11 mouse cellular contexts compared by ENCODE assay signal in genomic region chr5:111489022-111489616, GRCm38 (mm10).
A peak's percentile ranks its signal among the peaks of the same experiment; 100 is the strongest.
DNase-seq lines count a peak whose midpoint lies in the region; ATAC-seq and TF ChIP-seq lines count a peak whose summit lies in the region.
"Had no signal": no experiment of that assay in that cellular context is flagged by ENCODE, and none has a peak within 500 bp of the region (broad histone marks: within the 10 kb centered on the region; RNA-seq: fewer than 3 reads in every experiment).

No protein-coding gene starts in this region.

- H3K27ac ChIP-seq in CH12.LX (ENCODE audit: insufficient read depth, low read depth): no peak overlapping the region
- no peak overlapping the region for H3K27ac ChIP-seq in forebrain, embryonic 15.5 days (replicated peaks)
- H3K27ac ChIP-seq in midbrain, embryonic 13.5 days: no peak overlapping the region
- H3K27ac ChIP-seq in liver, embryonic 12.5 days: no peak overlapping the region
- no peak overlapping the region for H3K27ac ChIP-seq in kidney, embryonic 16.5 days (ENCODE audit: low read length)

- peak; percentile 98 for ATAC-seq in frontal cortex, adult (ENCODE audit: low TSS enrichment)
- ATAC-seq in forebrain, embryonic 15.5 days (replicated peaks): peak; percentile 84
- ATAC-seq in midbrain, embryonic 13.5 days: peak; percentile 82
- no peak for ATAC-seq in liver, embryonic 12.5 days
- ATAC-seq in kidney, embryonic 16.5 days (ENCODE audit: low FRiP score, low TSS enrichment): no peak

- H3K79me2 ChIP-seq in CH12.LX (replicated peaks; ENCODE audit: control insufficient read depth, extremely low read depth, insufficient read depth, poor library complexity, severe bottlenecking): no peaks in the 10 kb centered on the region

- H3K4me1 ChIP-seq in CH12.LX (ENCODE audit: control insufficient read depth in 1 of 2, insufficient read depth in 2 of 2): no peaks in the 10 kb centered on the region
- H3K4me1 ChIP-seq in forebrain, embryonic 15.5 days: peaks cover 2% of the 10 kb centered on the region; the same call in 1 of the 2 replicates
- H3K4me1 ChIP-seq in midbrain, embryonic 13.5 days (replicated peaks): 0 out of 2 replicates have a peak, but pooled peaks cover 4% of the 10 kb centered on the region
- no peaks in the 10 kb centered on the region for H3K4me1 ChIP-seq in liver, embryonic 12.5 days
- no peaks in the 10 kb centered on the region for H3K4me1 ChIP-seq in kidney, embryonic 16.5 days (ENCODE audit: insufficient read depth, low read length)

- TF ChIP-seq CTCF in CH12.LX (conservative IDR thresholded peaks at IDR 0.05 in 1 of 2, IDR thresholded peaks at IDR 0.05 in 1 of 2; ENCODE audit: low read depth in 2 of 2, low read length in 2 of 2): no peak

- no peak for DNase-seq in frontal cortex, postnatal 10 days (ENCODE audit: low spot score in 2 of 2)
- DNase-seq in CH12.LX (ENCODE audit: extremely low read depth): no peak
- DNase-seq in heart, postnatal 4 days: no peak
- DNase-seq: B cell, adult 2 months; cerebellum, adult 11 months had no signal

- dilution Hi-C loops in CH12.LX (cut with MboI; ENCODE audit: extremely low pct_ligation_motif_present, extremely low pct_unique_long_range_greater_than_20kb, low sequenced_read_pairs): no loop called here

- no peak overlapping the region for H3K9ac ChIP-seq in CH12.LX (ENCODE audit: insufficient read depth, low read depth)
- no peak overlapping the region for H3K9ac ChIP-seq in forebrain, embryonic 15.5 days (replicated peaks)
- H3K9ac ChIP-seq in midbrain, embryonic 13.5 days (replicated peaks): no peak overlapping the region
- H3K9ac ChIP-seq in liver, embryonic 12.5 days: no peak overlapping the region
- H3K9ac ChIP-seq in kidney, embryonic 16.5 days (replicated peaks; ENCODE audit: low read length): no peak overlapping the region
- H3K9ac ChIP-seq: heart, embryonic 13.5 days had no signal

- no peak for TF ChIP-seq POLR2A in CH12.LX (IDR thresholded peaks at IDR 0.05; ENCODE audit: low read depth, low read length)

- no peak overlapping the region for H3K4me3 ChIP-seq in CH12.LX (replicated peaks in 1 of 3; ENCODE audit: low read depth in 2 of 3, low read length in 2 of 3, poor library complexity in 1 of 3)
- no peak overlapping the region for H3K4me3 ChIP-seq in forebrain, embryonic 15.5 days
- H3K4me3 ChIP-seq in midbrain, embryonic 13.5 days (replicated peaks): no peak overlapping the region
- H3K4me3 ChIP-seq in liver, embryonic 12.5 days: no peak overlapping the region
- no peak overlapping the region for H3K4me3 ChIP-seq in kidney, embryonic 16.5 days (ENCODE audit: low read length)
- H3K4me3 ChIP-seq: heart, embryonic 13.5 days had no signal

- no peaks in the 10 kb centered on the region for H3K27me3 ChIP-seq in CH12.LX (replicated peaks)
- no peaks in the 10 kb centered on the region for H3K27me3 ChIP-seq in forebrain, embryonic 15.5 days
- H3K27me3 ChIP-seq in midbrain, embryonic 13.5 days: no peaks in the 10 kb centered on the region
- H3K27me3 ChIP-seq in liver, embryonic 12.5 days (replicated peaks): no peaks in the 10 kb centered on the region; the same call in 1 of the 2 replicates
- no peaks in the 10 kb centered on the region; the same call in 1 of the 2 replicates for H3K27me3 ChIP-seq in kidney, embryonic 16.5 days (ENCODE audit: insufficient read depth, low read length)

- peaks cover 83% of the 10 kb centered on the region for H3K9me3 ChIP-seq in CH12.LX (replicated peaks; ENCODE audit: low read length)
- H3K9me3 ChIP-seq in forebrain, embryonic 15.5 days: no peaks in the 10 kb centered on the region
- no peaks in the 10 kb centered on the region for H3K9me3 ChIP-seq in midbrain, embryonic 13.5 days
- no peaks in the 10 kb centered on the region for H3K9me3 ChIP-seq in liver, embryonic 12.5 days (replicated peaks)
- no peaks in the 10 kb centered on the region for H3K9me3 ChIP-seq in kidney, embryonic 16.5 days (ENCODE audit: low read length)
- H3K9me3 ChIP-seq: heart, embryonic 13.5 days had no signal

- no peak overlapping the region for H3K4me2 ChIP-seq in CH12.LX (ENCODE audit: insufficient read depth, low read depth, poor library complexity, severe bottlenecking)
- H3K4me2 ChIP-seq in forebrain, embryonic 15.5 days (replicated peaks): no peak overlapping the region; the same call in 1 of the 2 replicates
- peak overlapping the region; percentile 28; the same call in 1 of the 2 replicates for H3K4me2 ChIP-seq in midbrain, embryonic 13.5 days (replicated peaks)
- no peak overlapping the region for H3K4me2 ChIP-seq in liver, embryonic 12.5 days
- H3K4me2 ChIP-seq in kidney, embryonic 16.5 days (replicated peaks; ENCODE audit: low read depth, low read length): no peak overlapping the region
- H3K4me2 ChIP-seq: heart, embryonic 13.5 days had no signal

- WGBS in forebrain, embryonic 15.5 days: 65% methylated on average over 7 of the region's 7 CpGs
- WGBS in midbrain, embryonic 13.5 days: 61% methylated on average over 7 of the region's 7 CpGs
- WGBS in liver, embryonic 12.5 days (ENCODE audit: insufficient replicate concordance): 44% methylated on average over 7 of the region's 7 CpGs
- WGBS in kidney, embryonic 16.5 days: 65% methylated on average over 7 of the region's 7 CpGs

- TF ChIP-seq RAD21 in CH12.LX (IDR thresholded peaks at IDR 0.05; ENCODE audit: low read depth, low read length): no peak

- TF ChIP-seq EP300 in CH12.LX (IDR thresholded peaks at IDR 0.05; ENCODE audit: low read length): no peak

- in situ Hi-C loops in CH12.LX (cut with MboI; ENCODE audit: low pct_ligation_motif_present, low pct_unique_long_range_greater_than_20kb, low sequenced_read_pairs): no loop called here

- H3K36me3 ChIP-seq in CH12.LX (replicated peaks in 1 of 2; ENCODE audit: control insufficient read depth in 1 of 2, insufficient read depth in 1 of 2, low read length in 1 of 2): no peaks in the 10 kb centered on the region
- no peaks in the 10 kb centered on the region for H3K36me3 ChIP-seq in forebrain, embryonic 15.5 days
- no peaks in the 10 kb centered on the region for H3K36me3 ChIP-seq in midbrain, embryonic 13.5 days
- H3K36me3 ChIP-seq in liver, embryonic 12.5 days: no peaks in the 10 kb centered on the region
- H3K36me3 ChIP-seq in kidney, embryonic 16.5 days (ENCODE audit: insufficient read depth, low read length): no peaks in the 10 kb centered on the region
- H3K36me3 ChIP-seq: heart, embryonic 13.5 days had no signal

TF ChIP-seq in CH12.LX, 34 proteins besides CTCF, POLR2A, EP300 and RAD21:
- TF ChIP-seq MEF2A (IDR thresholded peaks at IDR 0.05; ENCODE audit: borderline replicate concordance, low read depth, low read length): no peak
- no peak for TF ChIP-seq ZC3H11A (IDR thresholded peaks at IDR 0.05; ENCODE audit: low read depth, low read length)
- peak; percentile 65 for TF ChIP-seq HCFC1 (IDR thresholded peaks at IDR 0.05; ENCODE audit: low read depth, low read length)

Comparison
In these comparisons a context has a peak if more than half of its experiments do, and no peak if none do; other contexts are left out.
1. ATAC-seq: peak in frontal cortex, adult (single experiment), forebrain, embryonic 15.5 days (single experiment) and midbrain, embryonic 13.5 days (single experiment); none in liver, embryonic 12.5 days (single experiment) and kidney, embryonic 16.5 days (single experiment).